Mouse (Mus musculus) lung, embryonic 16.5 days (tissue): ENCODE measurements around the gene Camk1g. TPM values are rescaled to one million over a fixed set of nuclear protein-coding genes. Genes with fewer than 3 reads are reported as not detected.

Experiments used
- ATAC-seq: fragments of 200-750 bp; cut with Nextera tagmentation; 2 replicates; pipeline ENCODE4 v1.8.0; 2017; ENCODE audit warnings: low read depth, mild to moderate bottlenecking, moderate library complexity
- H3K27ac ChIP-seq: fragments of 300-500 bp; sonication (generic); 2 replicates; pipeline ENCODE4 v1.5.1; 2014; ENCODE audit warnings: mild to moderate bottlenecking, control low read depth, low read length
- H3K27me3 ChIP-seq: fragments of 300-500 bp; sonication (generic); 2 replicates; pipeline ENCODE4 v1.6.1; 2014; ENCODE audit warnings: low read depth, low read length, mixed read lengths; ENCODE audit not compliant: control insufficient read depth, insufficient read depth
- H3K36me3 ChIP-seq: fragments of 300-500 bp; sonication (generic); 2 replicates; pipeline ENCODE4 v1.6.1; 2014; ENCODE audit warnings: low read length; ENCODE audit not compliant: control insufficient read depth, insufficient read depth
- H3K4me1 ChIP-seq: fragments of 300-500 bp; sonication (generic); replicated peaks from 2 replicates; pipeline ENCODE4 v1.6.1; 2014; ENCODE audit warnings: low read length, mixed read lengths; ENCODE audit not compliant: control insufficient read depth, insufficient read depth
- H3K4me2 ChIP-seq: fragments of 300-500 bp; sonication (generic); 2 replicates; pipeline ENCODE4 v1.6.1; 2014; ENCODE audit warnings: low read depth, low read length, control low read depth
- H3K4me3 ChIP-seq: fragments of 300-500 bp; sonication (generic); 2 replicates; pipeline ENCODE4 v1.5.1; 2014; ENCODE audit warnings: mild to moderate bottlenecking, low read length, control low read depth
- H3K9ac ChIP-seq: fragments of 300-500 bp; sonication (generic); 2 replicates; pipeline ENCODE4 v1.6.1; 2014; ENCODE audit warnings: low read length, control low read depth
- H3K9me3 ChIP-seq: fragments of 300-500 bp; sonication (generic); 2 replicates; pipeline ENCODE4 v1.6.1; 2016; ENCODE audit warnings: low read length; ENCODE audit not compliant: control insufficient read depth
- WGBS: fragments of 180-500 bp; shearing (Covaris S2); extraction: QIAGEN DNeasy Blood & Tissue Kit; methylation state at CpG from one replicate; pipeline ENCODE4 v1.1.7; 2014; 5-methylcytosine and 5-hydroxymethylcytosine counted together
- polyA plus RNA-seq: library from polyadenylated mRNA; unstranded; fragments of >200 nt; fragmentation: Nextera tagmentation; extraction: Ambion mirVana; gene quantifications from 2 replicates; pipeline ENCODE4 v1.2.1, GENCODE M21; 2015

Camk1g gene
- polyA plus RNA-seq, 1 experiment from 2014 or later: 43.2 TPM

GRCm38 (mm10) chr1:193305386-193305785 lies 64.7 kb downstream of the Camk1g start:
- Histone ChIP-seq H3K36me3 (no peaks in the 10 kb centered on the region), H3K4me1 (peaks cover 1% of the 10 kb centered on the region; the same call in 1 of the 2 replicates), H3K9me3 (no peaks in the 10 kb centered on the region), H3K4me3 (no peak overlapping the region), H3K4me2 (no peak overlapping the region), H3K9ac (no peak overlapping the region), H3K27ac (no peak overlapping the region), H3K27me3 (no peaks in the 10 kb centered on the region)
- no peak for ATAC-seq
- WGBS: 45% methylated on average over 7 of the region's 7 CpGs

GRCm38 (mm10) chr1:193303096-193303495 lies 67.0 kb downstream of the Camk1g start:
- no peaks in the 10 kb centered on the region for H3K9me3 ChIP-seq
- no peaks in the 10 kb centered on the region for H3K27me3 ChIP-seq
- peak overlapping the region; percentile 51 for H3K4me2 ChIP-seq
- no peak overlapping the region for H3K27ac ChIP-seq
- H3K9ac ChIP-seq: no peak overlapping the region
- H3K4me1 ChIP-seq: no peaks in the 10 kb centered on the region; the same call in 1 of the 2 replicates
- H3K4me3 ChIP-seq: no peak overlapping the region
- no peak for ATAC-seq
- H3K36me3 ChIP-seq: no peaks in the 10 kb centered on the region
- 55% methylated on average over 2 of the region's 2 CpGs for WGBS

GRCm38 (mm10) chr1:193302093-193302405 lies 68.0 kb downstream of the Camk1g start:
- H3K27me3 ChIP-seq: no peaks in the 10 kb centered on the region
- H3K4me2 ChIP-seq: peak overlapping the region; percentile 51
- H3K9ac ChIP-seq: peak overlapping the region; percentile 8; the same call in 1 of the 2 replicates
- peak overlapping the region; percentile 28 for H3K4me3 ChIP-seq
- H3K9me3 ChIP-seq: no peaks in the 10 kb centered on the region
- peak; percentile 75 for ATAC-seq
- H3K4me1 ChIP-seq: no peaks in the 10 kb centered on the region; the same call in 1 of the 2 replicates
- 36% methylated on average over 8 of the region's 8 CpGs for WGBS
- peak overlapping the region; percentile 75 for H3K27ac ChIP-seq
- no peaks in the 10 kb centered on the region for H3K36me3 ChIP-seq

- no peaks in the 10 kb centered on the region for H3K9me3 ChIP-seq
- peak overlapping the region; percentile 51 for H3K4me2 ChIP-seq
- H3K27me3 ChIP-seq: no peaks in the 10 kb centered on the region
- H3K9ac ChIP-seq: peak overlapping the region; percentile 8; the same call in 1 of the 2 replicates
- H3K27ac ChIP-seq: peak overlapping the region; percentile 75
- no peaks in the 10 kb centered on the region; the same call in 1 of the 2 replicates for H3K4me1 ChIP-seq
- 34% methylated on average over 6 of the region's 6 CpGs for WGBS
- H3K4me3 ChIP-seq: peak overlapping the region; percentile 28
- ATAC-seq: peak; percentile 92
- no peaks in the 10 kb centered on the region for H3K36me3 ChIP-seq
Observed at GRCm38 (mm10) chr1:193301216-193302092, 68.6 kb downstream of the Camk1g start.

- Histone ChIP-seq H3K27ac (no peak overlapping the region), H3K4me2 (no peak overlapping the region), H3K27me3 (no peaks in the 10 kb centered on the region), H3K4me1 (no peaks in the 10 kb centered on the region; the same call in 1 of the 2 replicates), H3K4me3 (no peak overlapping the region), H3K36me3 (no peaks in the 10 kb centered on the region), H3K9ac (no peak overlapping the region), H3K9me3 (no peaks in the 10 kb centered on the region)
- WGBS: 67% methylated on average over 1 of the region's 1 CpGs
- no peak for ATAC-seq
Observed at GRCm38 (mm10) chr1:193299995-193300394, 70.1 kb downstream of the Camk1g start.

GRCm38 (mm10) chr1:193298141-193298765 lies 71.8 kb downstream of the Camk1g start:
- no peak for ATAC-seq
- Histone ChIP-seq H3K4me2 (no peak overlapping the region), H3K27ac (no peak overlapping the region), H3K9me3 (no peaks in the 10 kb centered on the region), H3K4me3 (no peak overlapping the region), H3K36me3 (no peaks in the 10 kb centered on the region), H3K4me1 (no peaks in the 10 kb centered on the region; the same call in 1 of the 2 replicates), H3K9ac (no peak overlapping the region), H3K27me3 (no peaks in the 10 kb centered on the region)
- WGBS: 72% methylated on average over 3 of the region's 3 CpGs

Other genes starting within 250 kb of the Camk1g start
- 8.6 and 8.8 TPM in 2 replicates for gene Diexf, start 240.0 kb downstream of the Camk1g start, polyA plus RNA-seq
- gene Irf6, start 217.2 kb downstream of the Camk1g start, polyA plus RNA-seq: 18.3 TPM in 2 replicates
- 12.9 and 13.5 TPM in 2 replicates for gene A130010J15Rik, start 202.3 kb downstream of the Camk1g start, polyA plus RNA-seq
- 3.2 and 5.5 TPM in 2 replicates for gene Traf3ip3, start 168.6 kb downstream of the Camk1g start, polyA plus RNA-seq
- 54.5 and 60.9 TPM in 2 replicates for gene Lamb3, start 162.6 kb downstream of the Camk1g start, polyA plus RNA-seq
- 64.3 and 86.1 TPM in 2 replicates for gene Hsd11b1, start 106.2 kb downstream of the Camk1g start, polyA plus RNA-seq
- gene G0s2, start 97.1 kb downstream of the Camk1g start, polyA plus RNA-seq: 263 and 312 TPM in 2 replicates